Mouse (Mus musculus): Measurements from ENCODE around the gene Oxt.

The Oxt gene

DNA sequence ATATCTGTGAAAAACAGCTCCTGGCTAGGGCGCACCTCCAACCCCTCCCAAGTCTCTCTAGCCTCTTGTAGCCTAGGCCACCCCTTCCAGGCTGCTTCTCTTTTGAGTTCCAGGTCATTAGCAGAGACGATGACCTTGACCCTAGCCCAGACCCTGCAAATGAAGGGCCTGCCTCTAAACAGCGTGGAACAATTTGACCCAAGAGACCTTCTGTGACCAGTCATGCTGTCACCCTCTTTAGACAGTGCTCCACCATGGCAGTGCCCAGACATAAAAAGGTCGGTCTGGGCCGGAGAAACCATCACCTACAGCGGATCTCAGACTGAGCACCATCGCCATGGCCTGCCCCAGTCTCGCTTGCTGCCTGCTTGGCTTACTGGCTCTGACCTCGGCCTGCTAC lies at the start of gene Oxt:
Gene Oxt, plus strand, starts transcription at position 301 of the 400 bp plus-strand sequence.
- no peak for DNase-seq

DNA sequence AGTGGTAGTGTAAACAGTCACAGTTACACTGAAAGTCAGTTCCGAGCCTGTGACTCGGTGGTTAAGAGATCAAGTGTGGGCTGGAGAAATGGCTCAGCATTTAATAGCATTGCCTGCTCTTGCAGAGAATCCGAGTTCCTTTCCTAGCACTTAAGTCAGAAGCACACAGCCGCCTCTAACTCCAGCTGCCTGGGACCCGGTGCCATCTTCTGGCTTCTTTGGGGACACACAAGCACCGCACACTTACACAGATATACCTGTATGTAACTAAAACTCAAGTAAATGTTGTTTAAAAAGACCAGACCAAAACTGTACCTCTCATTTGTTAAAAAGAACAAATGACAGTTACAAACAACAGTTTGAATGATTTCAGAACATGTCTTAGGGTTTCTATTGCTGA lies 47.5 kb upstream of the Oxt start:
- no peak for DNase-seq

DNA sequence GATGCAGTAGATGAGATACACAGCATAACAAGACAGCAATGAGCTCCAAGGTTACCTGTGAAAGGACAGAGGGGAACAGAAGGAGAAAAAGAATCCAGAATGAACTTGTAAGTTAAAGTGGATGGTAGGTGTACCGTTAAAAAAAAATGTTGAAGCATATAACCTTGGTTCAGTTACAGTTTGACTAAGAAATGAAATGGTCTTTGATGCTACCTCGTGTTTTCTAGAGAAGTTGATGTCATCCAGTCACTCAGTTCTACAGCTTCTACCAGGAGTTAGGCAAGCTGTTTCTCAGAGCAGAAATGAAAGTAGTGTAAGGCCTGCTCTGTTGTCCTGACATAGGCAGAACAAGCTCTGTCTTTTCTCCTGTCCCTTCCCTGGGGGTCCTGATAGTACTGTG lies 46.7 kb upstream of the Oxt start:
- DNase-seq: no peak

DNA sequence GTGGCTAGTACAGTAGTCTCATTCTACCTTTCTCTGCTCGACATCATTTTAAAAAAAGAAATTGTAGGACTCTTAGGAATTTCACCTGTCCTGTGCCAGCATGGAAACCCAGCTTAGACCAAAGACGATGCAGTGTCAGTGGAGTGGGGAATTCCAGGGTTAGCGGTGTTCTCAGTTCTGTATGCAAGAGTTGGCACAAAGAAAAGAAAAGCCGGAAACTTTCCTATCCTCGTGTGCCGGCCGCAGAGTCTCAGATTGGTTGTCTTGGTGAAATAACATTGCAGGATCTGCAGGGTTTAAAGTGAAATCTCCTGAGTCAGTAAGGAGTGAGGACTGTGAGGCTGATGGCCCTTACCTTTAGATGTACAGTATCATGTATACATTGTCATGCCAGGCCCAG lies 46.0 kb upstream of the Oxt start:
- no peak for DNase-seq

DNA sequence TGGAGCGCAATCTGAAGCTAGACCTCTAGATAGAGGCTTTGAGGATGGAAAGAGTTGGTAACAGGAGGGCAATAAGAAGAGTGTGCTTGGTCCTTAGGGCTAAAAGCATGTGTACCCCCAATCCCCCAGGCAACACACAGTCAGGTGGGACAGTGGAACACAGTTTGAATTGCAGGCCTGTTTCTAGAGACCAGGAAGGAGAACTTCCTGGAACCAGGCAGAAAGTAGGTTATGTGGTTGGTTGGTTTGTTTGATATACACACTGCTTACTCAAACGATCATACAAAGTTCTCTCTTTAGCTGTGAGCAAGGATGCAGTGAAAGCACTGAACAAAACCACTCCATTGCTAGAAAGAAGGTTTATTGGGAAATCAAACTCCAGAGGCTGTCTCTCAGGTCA lies 43.8 kb upstream of the Oxt start:
- no peak for DNase-seq

DNA sequence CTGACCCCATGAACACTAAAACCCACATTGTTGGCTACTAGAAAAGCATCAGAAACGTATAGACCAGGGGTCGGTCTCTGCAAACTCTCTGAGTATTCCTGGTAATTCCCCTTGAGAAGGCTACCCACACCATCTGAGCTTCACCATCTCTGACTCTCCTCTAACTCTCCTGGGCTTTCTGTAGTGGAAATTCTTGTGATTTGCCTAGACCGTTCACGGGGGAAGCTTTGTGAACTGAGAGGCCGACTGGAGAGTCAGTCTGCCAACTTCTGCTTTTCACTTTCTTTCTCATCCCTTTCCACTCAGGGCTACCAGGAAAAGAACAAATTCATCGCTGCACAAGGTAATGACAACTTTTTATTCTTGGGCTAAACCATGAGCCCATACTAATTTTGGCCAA lies 41.0 kb upstream of the Oxt start:
- no peak for DNase-seq

DNA sequence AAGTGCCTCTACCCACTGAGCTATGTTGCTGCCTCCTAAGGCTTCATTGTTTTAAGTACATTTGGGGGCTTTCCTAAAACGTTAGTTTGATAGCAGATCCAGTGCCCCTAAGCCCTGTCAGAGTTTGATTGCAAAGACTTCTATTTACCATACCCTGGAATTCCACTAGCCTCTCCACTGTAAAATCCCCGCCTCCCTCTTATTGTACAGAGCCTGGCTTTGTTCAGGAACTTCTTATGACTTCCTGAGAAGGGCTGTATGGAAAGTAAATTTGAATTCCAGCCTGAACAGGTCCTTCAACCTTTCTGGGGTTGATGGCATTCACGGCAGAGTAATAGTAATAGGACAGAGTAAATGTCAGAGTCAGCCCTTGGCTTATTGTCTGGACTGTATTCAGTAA lies 39.1 kb upstream of the Oxt start:
- DNase-seq: no peak

DNA sequence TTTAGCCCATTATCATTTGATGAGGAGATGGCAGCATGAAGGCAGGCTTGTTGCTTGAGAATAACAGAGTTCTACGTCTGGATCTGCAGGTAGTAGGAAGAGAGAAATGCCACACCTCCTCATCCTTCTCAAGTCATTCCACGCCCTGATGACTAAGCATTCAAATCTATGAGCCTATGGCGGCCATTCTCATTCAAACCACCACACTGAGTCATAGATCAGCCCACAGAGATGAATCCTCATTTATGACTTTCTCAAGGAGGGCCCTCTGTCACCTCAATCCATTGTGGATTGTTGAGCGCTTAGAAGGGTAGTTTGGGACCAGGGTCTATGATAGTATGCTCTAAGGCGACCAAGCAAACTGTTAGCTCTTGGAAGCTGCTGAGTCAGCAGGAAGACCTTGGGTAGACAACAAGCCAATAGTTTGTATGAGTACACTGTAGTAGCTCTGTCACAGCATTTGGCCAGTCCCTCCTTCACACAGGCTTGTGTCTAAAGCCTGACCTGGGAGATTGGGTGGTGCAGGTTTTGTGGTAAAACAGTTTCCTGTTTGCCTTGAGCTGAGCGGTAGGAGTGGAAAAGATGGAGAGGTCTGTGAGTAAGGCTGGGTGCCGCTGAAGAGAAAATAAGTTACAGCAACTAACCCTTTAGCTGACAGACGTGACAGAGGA lies 37.0 kb upstream of the Oxt start:
- DNase-seq: no peak

DNA sequence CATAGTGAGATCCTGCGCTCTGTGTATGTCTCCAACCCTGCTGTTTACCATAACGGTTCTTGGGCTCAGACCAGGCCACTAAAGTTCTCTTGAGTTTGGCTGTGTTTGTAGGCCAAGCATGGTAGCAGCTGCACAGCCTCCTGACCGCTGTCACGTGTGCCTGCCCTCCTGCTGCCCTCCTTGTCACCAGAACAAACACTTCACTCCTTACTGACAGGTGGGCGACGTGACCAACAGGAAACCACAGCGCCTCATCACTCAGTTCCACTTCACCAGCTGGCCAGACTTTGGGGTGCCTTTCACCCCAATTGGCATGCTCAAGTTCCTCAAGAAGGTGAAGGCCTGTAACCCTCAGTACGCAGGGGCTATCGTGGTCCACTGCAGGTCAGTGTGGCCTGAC lies 35.7 kb upstream of the Oxt start:
- no peak for DNase-seq

DNA sequence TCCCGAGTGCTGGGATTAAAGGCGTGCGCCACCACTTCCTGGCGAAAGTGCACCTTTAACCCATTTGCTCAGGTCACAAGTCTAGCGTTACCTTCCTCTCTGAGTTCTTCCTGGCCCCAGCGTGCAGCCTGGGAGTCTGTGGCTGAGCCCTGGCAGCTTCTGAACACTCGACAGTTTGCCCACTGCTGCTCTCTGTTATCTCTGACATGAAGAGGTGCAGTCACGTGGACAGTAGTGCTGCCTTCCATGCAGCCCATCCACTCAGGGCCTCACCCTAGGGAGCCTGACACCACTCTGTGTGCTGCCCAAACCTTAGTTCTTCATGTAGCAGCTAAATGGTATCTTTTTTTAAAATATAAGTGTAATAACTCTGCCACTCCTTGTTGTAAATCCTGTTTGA lies 29.0 kb upstream of the Oxt start:
- no peak for DNase-seq

DNA sequence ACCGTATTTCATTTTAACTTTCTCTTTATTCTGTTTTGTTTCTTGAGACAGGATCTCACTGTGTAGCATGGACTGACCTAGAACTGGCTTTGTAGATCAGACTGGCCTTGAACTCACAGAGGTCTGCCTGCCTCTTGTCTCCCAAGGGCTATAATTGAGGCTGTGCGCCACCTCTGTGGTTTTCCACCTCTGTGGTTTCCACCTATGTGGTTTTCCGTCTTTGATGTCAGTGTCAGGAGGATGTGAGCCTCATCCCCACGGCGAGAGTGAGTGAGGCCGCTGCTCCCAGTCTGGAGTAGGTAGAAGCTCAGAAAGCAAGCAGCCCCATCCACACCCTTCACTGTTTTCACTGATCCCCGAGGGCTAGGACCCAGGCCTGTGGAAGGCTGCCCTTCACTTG lies 21.1 kb upstream of the Oxt start:
- DNase-seq: no peak

DNA sequence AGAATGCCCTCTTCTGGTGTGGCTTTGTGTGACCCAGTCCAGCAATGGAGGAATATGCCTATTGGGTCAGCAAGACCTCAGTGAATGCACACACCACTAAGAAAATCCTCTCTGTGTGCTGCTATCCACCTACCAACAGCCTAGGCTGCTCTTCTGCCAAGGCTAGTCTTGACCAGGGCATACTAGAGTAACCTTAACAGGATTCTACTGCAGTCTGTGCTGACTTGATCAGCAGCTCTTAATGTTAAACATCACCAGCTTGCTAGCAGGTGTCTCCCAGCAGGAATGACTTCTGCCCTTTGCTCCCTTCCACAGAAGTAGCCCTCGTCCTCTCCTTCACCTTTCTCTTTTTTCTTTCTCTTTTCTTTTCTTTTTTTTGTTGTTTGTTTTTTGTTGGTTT lies 19.7 kb upstream of the Oxt start:
- no peak for DNase-seq

DNA sequence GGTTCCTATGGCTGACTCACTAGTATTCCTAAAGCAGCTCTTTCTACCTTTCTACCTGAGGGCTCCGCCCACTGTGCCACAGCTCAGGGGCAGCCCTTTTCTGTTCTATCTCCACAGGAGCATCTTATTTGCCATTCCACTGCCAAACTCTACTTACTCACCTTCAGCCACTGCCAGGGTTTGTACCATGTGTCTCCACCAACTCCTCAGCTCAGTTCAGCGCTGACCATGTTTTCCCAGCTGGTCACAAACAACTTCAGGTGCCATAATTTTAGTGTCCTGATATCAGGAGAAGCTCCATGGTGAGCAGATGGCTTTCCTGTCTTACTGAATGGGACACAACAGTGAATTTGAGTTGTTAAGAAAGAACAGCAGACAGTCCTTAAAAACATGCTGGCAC lies 18.5 kb upstream of the Oxt start:
- peak; percentile 25 for DNase-seq

DNA sequence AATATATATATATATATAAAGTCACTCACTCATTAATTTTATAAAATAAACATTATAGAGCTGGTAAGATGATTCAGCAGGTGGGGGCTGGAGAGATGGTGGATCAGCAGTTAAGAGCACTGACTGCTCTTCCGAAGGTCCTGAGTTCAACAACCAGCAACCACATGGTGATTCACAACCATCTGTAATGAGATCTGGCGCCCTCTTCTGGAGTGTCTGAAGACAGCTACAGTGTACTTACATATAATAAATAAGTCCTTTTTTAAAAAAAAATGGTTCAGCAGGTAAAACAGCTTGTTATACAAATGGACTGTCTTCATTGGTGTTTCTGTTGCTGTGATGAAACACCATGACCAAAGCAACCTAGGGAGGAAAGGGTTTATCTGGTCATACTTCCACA lies 18.0 kb upstream of the Oxt start:
- no peak for DNase-seq

DNA sequence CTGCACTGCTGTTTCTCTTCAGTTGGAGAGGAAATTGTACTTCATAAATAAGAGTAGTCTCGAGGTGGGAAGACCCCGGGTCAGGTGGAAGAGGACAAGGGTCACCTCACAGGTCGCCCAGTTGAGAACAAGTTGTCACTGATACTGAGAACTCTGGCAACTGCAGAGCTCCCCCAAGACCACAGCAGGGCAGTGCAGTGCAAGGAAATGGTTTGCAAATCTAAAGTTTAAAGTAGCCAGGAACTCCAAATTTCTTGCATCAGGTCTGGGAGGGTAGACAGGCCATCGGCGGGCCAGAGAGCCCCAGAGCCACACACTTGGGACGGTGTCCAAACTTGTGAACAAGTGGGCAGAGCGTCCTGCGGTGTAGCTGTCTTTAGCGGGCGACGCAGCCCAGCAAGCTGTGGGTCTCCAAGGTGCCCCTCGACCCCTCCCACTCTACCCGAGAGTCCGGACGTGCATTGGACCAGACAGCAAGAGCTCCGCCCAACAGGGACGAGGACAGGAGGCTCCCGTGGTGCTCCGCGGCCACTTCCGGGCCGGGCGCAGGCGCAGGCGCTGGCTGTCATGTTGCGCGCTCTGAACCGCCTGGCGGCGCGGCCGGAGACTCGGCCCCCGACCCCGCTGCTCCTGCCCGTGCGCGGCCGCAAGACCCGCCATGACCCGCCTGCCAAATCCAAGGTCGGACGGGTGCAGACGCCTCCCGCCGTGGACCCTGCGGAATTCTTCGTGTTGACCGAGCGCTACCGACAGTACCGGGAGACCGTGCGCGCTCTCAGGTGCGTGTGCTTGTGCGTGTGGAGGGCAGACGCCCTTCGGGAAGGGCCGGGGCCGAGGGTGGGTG lies 12.5 kb upstream of the Oxt start, which contains the start of gene Mrps26:
Gene Mrps26, plus strand, starts transcription at position 531 of the 844 bp plus-strand sequence.
- DNase-seq: peak; percentile 87

DNA sequence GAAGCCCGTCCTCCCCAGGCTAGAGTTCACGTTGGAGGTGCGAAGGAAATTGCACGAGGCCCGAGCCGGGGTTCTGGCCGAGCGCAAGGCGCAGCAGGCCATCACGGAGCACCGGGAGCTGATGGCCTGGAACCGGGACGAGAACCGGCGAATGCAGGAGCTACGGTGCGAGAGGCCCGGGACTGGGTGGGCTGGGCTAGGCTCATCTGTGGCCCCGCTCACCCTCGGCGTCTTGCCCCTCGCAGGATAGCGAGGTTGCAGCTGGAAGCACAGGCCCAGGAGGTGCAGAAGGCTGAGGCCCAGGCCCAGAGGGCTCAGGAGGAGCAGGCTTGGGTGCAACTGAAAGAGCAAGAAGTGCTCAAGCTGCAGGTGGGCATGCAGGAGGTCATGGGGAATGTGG lies 11.9 kb upstream of the Oxt start:
- DNase-seq: no peak

DNA sequence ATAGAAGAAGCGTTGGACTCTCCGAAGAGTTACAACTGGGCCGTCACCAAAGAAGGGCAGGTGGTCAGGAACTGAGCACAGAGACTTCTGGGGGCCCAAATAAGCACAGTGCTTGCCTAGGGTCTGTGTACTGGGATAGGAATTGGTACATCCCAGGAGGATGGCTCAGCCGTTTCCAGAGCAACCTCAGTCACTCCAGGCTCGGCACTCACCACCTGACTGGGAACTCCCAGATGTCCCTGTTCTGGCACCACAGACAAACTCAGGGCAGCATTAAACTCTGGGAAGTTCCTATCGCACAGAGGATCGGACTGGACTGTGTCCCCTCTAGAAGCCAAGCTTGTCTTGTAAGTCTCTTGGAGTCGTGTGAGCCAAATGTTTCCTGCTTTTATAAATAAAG lies 11.0 kb upstream of the Oxt start:
- no peak for DNase-seq

DNA sequence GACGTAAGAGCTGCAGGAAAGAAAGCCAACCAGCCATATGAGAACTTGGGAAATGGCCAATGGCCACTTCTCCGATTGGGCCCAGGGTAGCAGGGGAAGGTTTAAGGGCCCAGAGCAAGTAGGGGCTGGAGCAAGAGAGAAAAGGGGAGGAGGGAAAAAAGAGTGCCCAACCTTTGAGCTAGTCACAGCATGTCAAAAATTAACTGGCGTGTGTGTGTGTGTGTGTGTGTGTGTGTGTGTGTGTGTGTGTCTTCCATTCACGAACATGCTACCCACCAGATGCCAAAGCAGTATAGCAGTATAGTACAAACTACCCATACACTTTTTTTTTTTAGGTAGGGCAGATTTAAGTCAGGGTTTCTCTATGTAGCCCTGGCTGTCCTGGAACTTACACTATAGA lies 7.1 kb upstream of the Oxt start:
- DNase-seq: no peak

DNA sequence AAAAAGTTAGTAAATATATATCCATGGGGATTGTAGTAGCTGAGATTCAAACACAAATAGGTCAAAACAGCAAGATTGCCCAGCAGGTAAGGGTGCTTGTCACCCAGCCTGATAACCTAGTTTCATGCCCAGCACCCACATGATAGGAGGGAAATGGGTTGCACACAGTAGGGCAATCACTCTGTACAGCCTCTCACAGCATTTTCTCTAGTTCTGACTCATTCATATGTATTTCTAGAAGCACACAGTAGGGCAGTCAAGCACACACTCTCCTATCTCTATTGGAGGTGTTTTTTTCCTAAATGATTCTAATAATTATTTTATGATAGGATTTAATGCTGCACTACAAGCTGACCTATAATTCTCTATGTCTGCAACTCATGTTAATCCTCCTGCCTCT lies 6.0 kb upstream of the Oxt start:
- DNase-seq: no peak

DNA sequence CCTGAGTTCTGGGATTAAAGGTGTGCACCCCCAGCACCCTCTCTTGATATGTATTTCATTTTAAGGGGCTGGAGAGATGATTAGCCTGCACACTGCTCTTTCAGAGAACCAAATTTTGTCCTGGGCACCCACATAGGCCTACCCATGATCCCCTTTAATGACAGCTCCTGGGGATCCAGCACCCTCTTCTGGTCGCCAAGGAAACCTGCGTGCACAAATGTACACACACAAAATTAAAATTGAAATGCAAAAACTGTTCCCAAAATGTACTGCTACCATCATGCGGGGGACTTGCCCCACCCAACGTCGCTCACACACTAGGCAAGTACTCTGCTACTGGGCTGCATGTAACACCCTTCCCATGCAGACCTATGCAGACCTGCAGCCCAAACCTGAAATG lies 1.0 kb upstream of the Oxt start:
- no peak for DNase-seq

DNA sequence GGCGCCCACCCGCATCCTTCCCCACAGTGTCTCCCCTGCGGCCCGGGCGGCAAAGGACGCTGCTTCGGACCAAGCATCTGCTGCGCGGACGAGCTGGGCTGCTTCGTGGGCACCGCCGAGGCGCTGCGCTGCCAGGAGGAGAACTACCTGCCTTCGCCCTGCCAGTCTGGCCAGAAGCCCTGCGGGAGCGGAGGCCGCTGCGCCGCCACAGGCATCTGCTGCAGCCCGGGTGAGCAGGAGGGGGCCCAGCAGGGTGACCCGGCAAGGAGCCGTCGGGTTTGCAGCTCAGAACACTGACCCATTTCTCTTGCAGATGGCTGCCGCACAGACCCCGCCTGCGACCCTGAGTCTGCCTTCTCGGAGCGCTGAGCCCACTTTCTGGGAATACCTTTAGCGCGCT lies 591 bp downstream of the Oxt start:
- DNase-seq: peak; percentile 51

DNA sequence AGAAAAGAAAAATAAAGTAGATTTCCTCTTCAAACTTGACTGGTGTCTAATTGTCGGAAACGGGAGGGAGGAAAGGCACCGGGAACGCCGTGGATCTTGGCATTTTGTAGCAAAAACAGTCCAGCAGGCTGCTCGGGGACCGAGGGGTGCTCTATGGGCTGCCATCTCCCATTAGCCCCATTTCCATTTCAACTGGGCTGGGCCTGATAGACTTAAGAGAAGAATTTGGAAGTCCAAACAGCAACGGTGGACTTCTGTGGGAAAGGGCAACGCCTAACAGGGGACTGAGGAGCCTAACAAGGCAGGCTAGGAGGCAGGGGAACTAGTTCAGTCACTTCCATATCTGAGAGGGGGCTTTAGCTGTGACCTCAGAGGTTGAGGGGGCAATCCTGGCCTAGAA lies 1.0 kb downstream of the Oxt start:
- DNase-seq: no peak

DNA sequence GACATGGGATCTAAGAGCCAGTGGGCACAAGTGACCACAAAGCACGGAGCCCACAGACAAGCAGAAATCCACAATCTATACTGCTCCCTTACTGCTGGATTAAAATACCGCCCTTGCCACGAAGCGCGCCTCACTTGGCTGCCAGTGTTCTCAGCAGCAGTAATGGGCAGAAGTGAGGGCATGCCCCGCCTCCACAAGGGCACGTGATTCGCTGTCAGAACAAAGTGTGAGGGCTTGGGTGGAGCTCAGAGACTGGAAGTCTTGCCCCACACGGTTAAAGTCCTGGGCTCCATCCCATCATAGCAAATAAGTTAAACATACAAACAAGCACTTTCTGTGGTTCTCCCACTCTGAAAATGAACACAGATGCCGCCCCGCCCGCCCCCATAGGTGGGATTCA lies 1.7 kb downstream of the Oxt start:
- DNase-seq: no peak

DNA sequence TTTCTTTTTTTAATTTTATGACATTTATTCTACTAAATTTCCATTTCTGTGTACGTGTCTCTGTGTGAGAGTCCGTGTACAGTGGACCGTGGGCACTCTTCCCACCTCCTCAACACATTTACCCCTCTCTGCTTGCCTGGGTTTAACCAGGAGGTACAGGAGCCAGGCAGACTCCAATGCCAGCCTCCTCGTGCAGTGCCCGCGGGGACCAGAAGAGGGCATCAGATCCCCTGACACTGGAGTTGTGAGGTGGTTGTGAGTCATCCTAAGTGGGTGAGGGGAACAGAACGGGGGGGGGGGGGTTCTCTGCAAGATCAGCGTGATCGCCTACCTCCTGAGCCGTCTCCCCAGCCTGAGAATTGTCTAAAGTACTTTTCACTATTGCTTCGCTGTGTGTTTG lies 2.2 kb downstream of the Oxt start:
- DNase-seq: peak; percentile 62

DNA sequence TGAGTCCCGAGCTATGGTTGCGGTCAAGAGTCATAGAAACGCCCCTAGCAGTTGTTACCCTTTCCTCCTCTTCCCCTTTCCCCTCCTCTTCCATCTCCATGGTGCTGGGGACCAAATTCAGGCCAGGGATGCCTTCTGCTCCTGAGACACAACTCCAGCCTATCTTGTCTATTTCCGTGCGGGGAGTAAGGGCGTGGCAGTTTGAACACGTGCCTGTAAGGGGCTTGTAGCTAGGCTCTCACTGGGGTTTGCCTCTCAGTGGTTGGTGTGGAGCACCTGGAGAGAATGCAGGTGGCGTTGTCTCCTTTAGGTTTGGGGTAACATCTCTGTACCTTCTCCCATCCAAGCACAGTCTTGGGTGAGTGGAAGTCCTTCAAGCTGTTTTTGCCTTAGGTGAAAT lies 3.8 kb downstream of the Oxt start:
- no peak for DNase-seq

Measured in cerebellum, adult 8-10 months (tissue).